Mouse (Mus musculus): ENCODE results near the gene Lhfp. TPM values are rescaled to one million over a fixed set of nuclear protein-coding genes. Genes with fewer than 3 reads are reported as not detected.
A peak's percentile ranks its signal among the peaks of the same experiment; 100 is the strongest.
"Not testable (repeated sequence)": the region's sequence is repeated elsewhere in the genome, so short reads cannot be mapped to it uniquely, and the experiment has no call there.

Lhfp gene
- total and polyA plus RNA-seq, 2 experiments: 10.6 to 15.3 TPM

- no peaks in the 10 kb centered on the region for H3K36me3 ChIP-seq (ENCODE audit: control insufficient read depth, insufficient read depth, low read length)
- DNase-seq (ENCODE audit: extremely low read depth, low read depth, low spot score): peak; percentile 22
- no peak for TF ChIP-seq POLR2A (IDR thresholded peaks at IDR 0.05; ENCODE audit: extremely low read depth, insufficient read depth, low read length)
- no peaks in the 10 kb centered on the region for H3K79me2 ChIP-seq (ENCODE audit: control insufficient read depth, insufficient read depth, low read length)
- no peak overlapping the region for H3K4me3 ChIP-seq (ENCODE audit: insufficient read depth, low read depth, low read length)
- no peak overlapping the region for H3K27ac ChIP-seq (replicated peaks; ENCODE audit: insufficient read depth, low read depth, low read length)
- H3K27me3 ChIP-seq (ENCODE audit: control insufficient read depth, insufficient read depth, low read length): no peaks in the 10 kb centered on the region
- H3K4me1 ChIP-seq (ENCODE audit: control insufficient read depth, insufficient read depth, low read length): no peaks in the 10 kb centered on the region; the same call in 1 of the 2 replicates
- H3K9ac ChIP-seq (ENCODE audit: low read depth, low read length): no peak overlapping the region
- 62% methylated on average over 5 of the region's 5 CpGs for WGBS
Measured at GRCm38 (mm10) chr3:53253223-53253832, 212.0 kb downstream of the Lhfp start.

- TF ChIP-seq CTCF (IDR thresholded peaks at IDR 0.05; ENCODE audit: low read depth, low read length) (no peak), POLR2A (IDR thresholded peaks at IDR 0.05; ENCODE audit: extremely low read depth, insufficient read depth, low read length) (no peak)
- H3K36me3 ChIP-seq (ENCODE audit: control insufficient read depth, insufficient read depth, low read length): no peaks in the 10 kb centered on the region
- H3K4me3 ChIP-seq (ENCODE audit: insufficient read depth, low read depth, low read length): no peak overlapping the region
- H3K27me3 ChIP-seq (ENCODE audit: control insufficient read depth, insufficient read depth, low read length): no peaks in the 10 kb centered on the region
- no peak for DNase-seq (ENCODE audit: extremely low read depth, low read depth, low spot score)
- H3K27ac ChIP-seq (replicated peaks; ENCODE audit: insufficient read depth, low read depth, low read length): no peak overlapping the region
- H3K4me1 ChIP-seq (ENCODE audit: control insufficient read depth, insufficient read depth, low read length): no peaks in the 10 kb centered on the region
- no peaks in the 10 kb centered on the region for H3K79me2 ChIP-seq (ENCODE audit: control insufficient read depth, insufficient read depth, low read length)
- H3K9ac ChIP-seq (ENCODE audit: low read depth, low read length): no peak overlapping the region
- WGBS: 54% methylated on average over 7 of the region's 7 CpGs
Measured at GRCm38 (mm10) chr3:53258657-53259158, 217.4 kb downstream of the Lhfp start.

GRCm38 (mm10) chr3:53266116-53266515, 224.8 kb downstream of the Lhfp start:
- Histone ChIP-seq H3K9ac (ENCODE audit: low read depth, low read length) (no peak overlapping the region), H3K27me3 (ENCODE audit: control insufficient read depth, insufficient read depth, low read length) (no peaks in the 10 kb centered on the region; the same call in 1 of the 2 replicates), H3K4me1 (ENCODE audit: control insufficient read depth, insufficient read depth, low read length) (no peaks in the 10 kb centered on the region), H3K27ac (replicated peaks; ENCODE audit: insufficient read depth, low read depth, low read length) (no peak overlapping the region), H3K36me3 (ENCODE audit: control insufficient read depth, insufficient read depth, low read length) (no peaks in the 10 kb centered on the region), H3K79me2 (ENCODE audit: control insufficient read depth, insufficient read depth, low read length) (no peaks in the 10 kb centered on the region), H3K4me3 (ENCODE audit: insufficient read depth, low read depth, low read length) (no peak overlapping the region)
- 80% methylated on average over 6 of the region's 6 CpGs for WGBS
- no peak for TF ChIP-seq CTCF (IDR thresholded peaks at IDR 0.05; ENCODE audit: low read depth, low read length)
- TF ChIP-seq POLR2A (IDR thresholded peaks at IDR 0.05; ENCODE audit: extremely low read depth, insufficient read depth, low read length): no peak
- no peak for DNase-seq (ENCODE audit: extremely low read depth, low read depth, low spot score)

- Histone ChIP-seq H3K9ac (ENCODE audit: low read depth, low read length) (no peak overlapping the region), H3K79me2 (ENCODE audit: control insufficient read depth, insufficient read depth, low read length) (no peaks in the 10 kb centered on the region), H3K4me3 (ENCODE audit: insufficient read depth, low read depth, low read length) (no peak overlapping the region), H3K4me1 (ENCODE audit: control insufficient read depth, insufficient read depth, low read length) (no peaks in the 10 kb centered on the region), H3K36me3 (ENCODE audit: control insufficient read depth, insufficient read depth, low read length) (no peaks in the 10 kb centered on the region), H3K27me3 (ENCODE audit: control insufficient read depth, insufficient read depth, low read length) (no peaks in the 10 kb centered on the region; the same call in 1 of the 2 replicates), H3K27ac (replicated peaks; ENCODE audit: insufficient read depth, low read depth, low read length) (no peak overlapping the region)
- TF ChIP-seq POLR2A (IDR thresholded peaks at IDR 0.05; ENCODE audit: extremely low read depth, insufficient read depth, low read length) (no peak), CTCF (IDR thresholded peaks at IDR 0.05; ENCODE audit: low read depth, low read length) (no peak)
- WGBS: 86% methylated on average over 3 of the region's 3 CpGs
- DNase-seq (ENCODE audit: extremely low read depth, low read depth, low spot score): no peak
Measured at GRCm38 (mm10) chr3:53267046-53267445, 225.7 kb downstream of the Lhfp start.

- H3K36me3 ChIP-seq (ENCODE audit: control insufficient read depth, insufficient read depth, low read length): no peaks in the 10 kb centered on the region
- 93% methylated on average over 3 of the region's 3 CpGs for WGBS
- H3K79me2 ChIP-seq (ENCODE audit: control insufficient read depth, insufficient read depth, low read length): no peaks in the 10 kb centered on the region
- H3K4me1 ChIP-seq (ENCODE audit: control insufficient read depth, insufficient read depth, low read length): no peaks in the 10 kb centered on the region
- TF ChIP-seq POLR2A (IDR thresholded peaks at IDR 0.05; ENCODE audit: extremely low read depth, insufficient read depth, low read length): no peak
- no peak for TF ChIP-seq CTCF (IDR thresholded peaks at IDR 0.05; ENCODE audit: low read depth, low read length)
- no peaks in the 10 kb centered on the region; the same call in 1 of the 2 replicates for H3K27me3 ChIP-seq (ENCODE audit: control insufficient read depth, insufficient read depth, low read length)
- DNase-seq (ENCODE audit: extremely low read depth, low read depth, low spot score): no peak
- H3K27ac ChIP-seq (replicated peaks; ENCODE audit: insufficient read depth, low read depth, low read length): no peak overlapping the region
- no peak overlapping the region for H3K9ac ChIP-seq (ENCODE audit: low read depth, low read length)
- no peak overlapping the region for H3K4me3 ChIP-seq (ENCODE audit: insufficient read depth, low read depth, low read length)
Measured at GRCm38 (mm10) chr3:53273220-53273619, 231.9 kb downstream of the Lhfp start.

GRCm38 (mm10) chr3:53277993-53278392, 236.7 kb downstream of the Lhfp start:
- Histone ChIP-seq H3K27me3 (ENCODE audit: control insufficient read depth, insufficient read depth, low read length) (no peaks in the 10 kb centered on the region), H3K9ac (ENCODE audit: low read depth, low read length) (no peak overlapping the region), H3K4me3 (ENCODE audit: insufficient read depth, low read depth, low read length) (no peak overlapping the region), H3K27ac (replicated peaks; ENCODE audit: insufficient read depth, low read depth, low read length) (no peak overlapping the region), H3K79me2 (ENCODE audit: control insufficient read depth, insufficient read depth, low read length) (no peaks in the 10 kb centered on the region), H3K36me3 (ENCODE audit: control insufficient read depth, insufficient read depth, low read length) (no peaks in the 10 kb centered on the region), H3K4me1 (ENCODE audit: control insufficient read depth, insufficient read depth, low read length) (no peaks in the 10 kb centered on the region)
- DNase-seq (ENCODE audit: extremely low read depth, low read depth, low spot score): no peak
- TF ChIP-seq CTCF (IDR thresholded peaks at IDR 0.05; ENCODE audit: low read depth, low read length) (no peak), POLR2A (IDR thresholded peaks at IDR 0.05; ENCODE audit: extremely low read depth, insufficient read depth, low read length) (no peak)
- 86% methylated on average over 2 of the region's 2 CpGs for WGBS

GRCm38 (mm10) chr3:53282005-53282404, 240.7 kb downstream of the Lhfp start:
- not testable (repeated sequence) for H3K4me3 ChIP-seq (ENCODE audit: insufficient read depth, low read depth, low read length); H3K27ac ChIP-seq (replicated peaks; ENCODE audit: insufficient read depth, low read depth, low read length); H3K79me2 ChIP-seq (ENCODE audit: control insufficient read depth, insufficient read depth, low read length); H3K27me3 ChIP-seq (ENCODE audit: control insufficient read depth, insufficient read depth, low read length); H3K9ac ChIP-seq (ENCODE audit: low read depth, low read length); H3K36me3 ChIP-seq (ENCODE audit: control insufficient read depth, insufficient read depth, low read length); DNase-seq (ENCODE audit: extremely low read depth, low read depth, low spot score); H3K4me1 ChIP-seq (ENCODE audit: control insufficient read depth, insufficient read depth, low read length)
- WGBS: 57% methylated on average over 3 of the region's 3 CpGs
